Mouse (Mus musculus): ENCODE data around the gene Gcc2.
"Not testable (repeated sequence)": the region's sequence is repeated elsewhere in the genome, so short reads cannot be mapped to it uniquely, and the experiment has no call there.

Gcc2 gene

DNA sequence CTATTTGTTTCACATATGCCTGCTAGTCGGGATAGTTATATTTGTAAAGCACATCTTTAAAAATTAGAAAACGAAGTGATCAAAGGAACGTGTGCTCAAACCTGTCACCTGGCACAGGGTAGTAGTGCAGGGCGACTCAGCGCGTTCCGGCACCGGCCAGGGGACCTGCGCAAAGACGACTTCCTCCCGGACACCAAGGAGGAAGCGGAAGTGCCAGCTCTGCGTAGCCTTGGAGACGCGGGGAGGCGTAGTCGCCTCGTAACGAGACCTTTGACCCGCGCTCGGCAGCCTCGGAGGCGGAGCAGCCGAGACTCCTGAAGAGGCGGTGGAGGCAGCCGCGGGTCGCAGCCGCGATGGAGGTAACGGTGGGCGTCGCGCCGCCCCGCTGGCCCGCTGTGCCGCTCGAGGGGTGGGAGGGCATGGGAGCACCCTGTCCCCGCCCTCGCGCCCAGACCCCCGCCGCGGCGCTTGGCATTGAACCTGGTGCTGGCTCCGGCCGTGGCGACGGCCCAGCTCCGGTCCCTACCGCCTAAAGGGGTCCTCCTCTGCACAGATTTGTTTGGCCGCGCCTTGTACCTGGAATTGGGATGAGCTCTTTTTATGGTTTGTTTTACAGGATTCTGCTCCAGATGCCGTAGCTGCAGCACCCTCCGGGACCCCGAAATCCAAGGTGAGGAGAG is at the start of gene Gcc2:
Gene Gcc2, plus strand, starts transcription at position 285 of the 680 bp plus-strand sequence.
- DNase-seq (ENCODE audit: low read depth, low spot score) = peak; percentile 99

DNA sequence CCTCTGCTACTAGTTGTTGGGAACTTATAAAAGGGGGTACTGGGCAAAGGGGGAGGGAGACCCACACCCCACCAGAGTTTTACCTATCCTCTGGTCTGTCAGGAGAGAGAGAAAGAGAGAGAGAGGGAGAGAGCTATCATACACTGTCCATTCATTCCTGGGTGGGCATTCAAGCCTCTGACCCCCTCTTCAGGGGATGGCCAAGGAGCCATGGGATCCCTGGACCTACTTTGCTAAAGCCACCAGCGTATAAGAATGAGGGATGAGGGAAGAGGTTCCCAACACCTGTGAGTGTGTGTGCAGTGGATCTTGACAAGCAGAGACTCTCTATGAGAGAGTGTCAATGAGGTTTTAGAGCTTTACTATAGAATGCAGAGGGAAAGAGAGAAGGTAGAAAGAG is 49.3 kb upstream of the Gcc2 start:
- no peak for DNase-seq (ENCODE audit: low read depth, low spot score)

DNA sequence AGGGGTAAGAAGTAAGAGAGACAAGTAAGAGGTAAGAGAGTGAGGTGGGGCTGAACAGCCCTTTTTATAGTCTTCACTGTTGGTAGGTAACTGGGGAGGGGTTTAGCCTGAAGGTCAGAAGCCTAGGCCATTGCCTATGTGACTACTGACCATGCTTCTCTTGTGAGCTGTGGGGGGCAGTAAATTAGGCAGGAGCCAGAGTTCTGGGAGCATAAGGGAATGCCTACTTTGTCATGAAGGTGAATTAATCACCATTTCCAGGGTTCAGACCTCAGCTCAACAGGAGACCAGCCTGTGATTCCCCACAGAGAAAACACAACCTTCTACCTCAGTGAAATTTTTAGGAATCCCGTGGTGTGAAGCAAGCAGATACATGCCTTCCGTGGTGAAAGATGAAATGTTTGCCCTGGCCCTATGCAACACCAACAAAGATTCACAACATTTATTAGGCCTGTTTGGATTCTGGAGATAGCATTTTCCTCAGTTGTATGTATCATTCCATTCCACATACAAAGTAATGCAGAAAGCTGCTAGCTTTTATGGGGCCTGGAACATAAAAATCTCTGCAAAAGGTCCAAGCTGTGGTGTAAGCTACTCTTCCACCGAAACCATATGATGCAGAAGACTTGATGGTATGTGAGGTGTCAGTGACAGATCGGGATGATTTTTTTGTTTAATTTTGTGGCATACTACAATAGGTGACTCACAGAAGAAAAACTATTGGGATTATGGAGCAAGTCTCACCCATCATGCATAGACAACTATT is 48.5 kb upstream of the Gcc2 start:
- no peak for DNase-seq (ENCODE audit: low read depth, low spot score)

DNA sequence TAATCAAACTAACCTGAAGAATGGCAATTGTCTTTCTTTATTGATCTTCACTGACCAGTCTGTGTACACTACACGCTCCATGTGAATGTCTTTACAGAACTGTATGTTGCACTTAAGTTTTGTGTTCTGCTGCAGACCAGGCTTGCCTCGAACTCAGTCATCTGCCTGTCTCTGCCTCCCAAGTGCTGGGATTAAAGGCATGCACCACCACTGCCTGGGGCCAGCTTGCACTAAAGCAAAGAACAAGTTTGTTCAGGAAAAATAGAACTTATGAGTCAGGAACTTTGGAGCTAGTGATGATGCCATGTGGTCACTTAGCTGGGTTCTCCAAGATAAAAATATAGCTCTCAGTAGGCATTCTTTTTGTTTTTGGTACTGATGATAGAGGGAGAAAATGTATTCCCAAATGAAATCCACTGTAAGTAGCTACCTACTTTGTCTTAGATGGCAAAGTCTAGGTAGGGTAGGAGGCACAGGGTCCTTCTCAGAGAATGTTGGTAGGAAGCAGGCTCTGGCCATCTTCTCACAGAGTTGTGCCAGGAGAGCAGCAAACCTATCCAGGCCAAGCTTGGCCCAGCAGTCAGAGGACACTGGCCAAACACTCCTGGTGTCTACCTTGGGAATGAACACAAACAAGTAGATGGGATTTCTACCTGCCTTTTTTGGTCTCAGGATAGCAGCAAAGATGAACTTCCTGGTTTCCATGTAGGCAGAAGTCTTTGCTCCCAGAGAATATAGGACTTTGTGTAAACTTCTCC is 45.4 kb upstream of the Gcc2 start:
- DNase-seq (ENCODE audit: low read depth, low spot score) = no peak

DNA sequence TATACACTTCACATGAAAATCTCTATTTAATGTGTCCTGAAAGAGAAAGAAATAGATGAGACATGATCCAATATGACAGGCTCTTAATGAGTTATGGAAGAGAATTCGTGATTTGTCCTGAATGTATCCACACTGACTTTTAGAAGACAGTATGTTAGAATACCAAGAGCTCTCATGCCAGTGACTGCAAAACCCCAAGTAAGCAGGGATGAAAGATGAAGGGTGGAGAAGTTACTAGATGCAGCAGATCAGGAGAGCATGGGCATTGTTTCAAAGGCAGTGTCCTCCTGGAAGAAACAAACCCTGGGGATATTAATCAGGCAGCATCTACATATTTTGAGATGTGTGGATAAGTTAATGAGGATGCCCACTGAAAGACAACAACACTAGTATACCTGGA is 44.8 kb upstream of the Gcc2 start:
- DNase-seq (ENCODE audit: low read depth, low spot score) = no peak

DNA sequence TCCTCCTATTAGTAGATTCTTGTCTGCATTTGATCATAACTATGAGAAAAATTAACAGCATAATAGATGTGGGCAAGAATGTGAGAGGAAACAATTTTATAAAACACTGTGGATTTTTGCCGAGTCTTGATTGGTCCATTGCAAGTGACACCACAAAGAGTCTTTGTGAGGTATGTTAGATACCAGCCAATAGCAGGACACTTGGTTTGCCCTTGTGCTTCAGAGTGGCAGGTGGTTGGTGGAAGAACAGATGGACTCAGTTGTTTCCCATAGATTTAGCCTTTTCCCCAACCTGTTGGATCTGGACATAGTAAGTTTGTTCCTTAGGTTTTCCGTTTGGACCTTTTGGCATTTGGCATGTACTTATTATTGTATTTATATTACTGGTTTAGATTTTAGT is 44.1 kb upstream of the Gcc2 start:
- DNase-seq (ENCODE audit: low read depth, low spot score) = no peak

DNA sequence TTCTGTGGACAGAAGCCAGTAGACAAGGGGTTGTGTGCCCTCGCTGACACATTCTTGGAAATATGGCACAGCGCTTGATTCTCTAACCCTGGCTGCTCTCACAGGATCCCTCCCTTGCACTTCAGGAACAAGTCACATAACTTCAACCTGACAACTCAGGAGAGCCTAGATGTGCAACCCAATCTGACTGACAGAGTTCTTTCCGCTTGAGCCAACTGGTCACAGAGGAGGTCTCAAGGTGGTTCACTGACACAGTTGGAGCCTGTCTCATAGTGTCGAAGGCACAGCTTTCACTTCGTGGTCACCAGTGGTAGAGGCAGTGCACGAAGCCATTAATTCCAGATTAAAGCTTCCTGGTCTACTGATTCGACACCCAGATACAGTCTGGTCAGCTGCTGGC is 43.1 kb upstream of the Gcc2 start:
- DNase-seq (ENCODE audit: low read depth, low spot score) = no peak

DNA sequence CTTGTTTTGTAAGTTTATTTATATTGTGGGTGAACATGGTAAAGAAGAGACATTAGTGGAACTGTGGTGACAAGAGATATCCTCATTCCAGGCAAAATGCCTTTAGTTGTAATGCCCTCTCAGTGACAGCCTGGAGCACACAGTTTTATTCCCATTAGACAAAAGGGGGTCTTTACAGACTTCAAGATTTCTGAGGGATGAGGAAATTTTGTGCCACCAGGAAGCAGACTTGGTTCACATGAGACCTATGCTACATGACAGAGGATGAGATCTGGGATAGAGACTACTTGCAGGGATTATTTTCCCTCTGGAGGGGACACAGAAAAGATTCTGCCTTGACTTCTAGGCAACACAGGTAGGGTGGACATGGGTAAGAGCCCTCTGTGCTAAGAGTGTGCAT is 40.8 kb upstream of the Gcc2 start:
- DNase-seq (ENCODE audit: low read depth, low spot score) = no peak

DNA sequence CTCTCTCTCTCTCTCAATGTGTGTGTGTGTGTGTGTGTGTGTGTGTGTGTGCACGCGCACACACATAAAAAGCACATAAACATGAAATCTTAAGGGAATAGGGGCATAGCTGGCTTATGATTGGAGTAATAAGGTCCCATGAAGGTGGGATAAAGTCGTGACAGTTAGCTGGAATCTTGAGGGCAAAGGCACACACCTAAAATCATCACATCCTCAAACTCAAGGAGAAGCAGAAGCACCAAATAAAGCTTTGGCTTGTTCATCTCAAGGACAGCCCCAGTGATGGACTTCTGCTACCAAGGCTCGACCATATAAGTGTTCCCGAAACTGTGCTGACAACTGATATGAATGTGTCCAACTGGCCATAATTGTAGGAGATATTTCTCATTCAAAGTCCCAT is 40.4 kb upstream of the Gcc2 start:
- DNase-seq (ENCODE audit: low read depth, low spot score) = no peak

DNA sequence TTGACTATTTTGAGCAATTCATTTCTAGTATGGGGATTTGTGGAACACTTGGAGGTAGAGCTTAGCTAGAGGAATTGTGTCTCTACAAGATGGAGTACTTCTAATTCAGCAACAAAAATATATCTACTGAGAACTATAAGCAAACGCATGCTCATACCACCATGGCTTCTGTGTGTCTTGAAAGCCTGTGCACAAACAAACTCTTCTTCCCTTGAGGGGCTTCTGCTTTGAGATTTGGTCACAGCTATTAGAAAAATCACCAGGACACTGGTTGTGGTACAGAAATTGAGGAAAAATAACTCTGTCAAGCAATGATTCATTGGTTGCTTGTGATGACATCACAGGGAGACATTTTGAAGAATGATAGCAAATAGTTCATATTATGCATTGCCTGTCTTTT is 39.9 kb upstream of the Gcc2 start:
- DNase-seq (ENCODE audit: low read depth, low spot score) = no peak

DNA sequence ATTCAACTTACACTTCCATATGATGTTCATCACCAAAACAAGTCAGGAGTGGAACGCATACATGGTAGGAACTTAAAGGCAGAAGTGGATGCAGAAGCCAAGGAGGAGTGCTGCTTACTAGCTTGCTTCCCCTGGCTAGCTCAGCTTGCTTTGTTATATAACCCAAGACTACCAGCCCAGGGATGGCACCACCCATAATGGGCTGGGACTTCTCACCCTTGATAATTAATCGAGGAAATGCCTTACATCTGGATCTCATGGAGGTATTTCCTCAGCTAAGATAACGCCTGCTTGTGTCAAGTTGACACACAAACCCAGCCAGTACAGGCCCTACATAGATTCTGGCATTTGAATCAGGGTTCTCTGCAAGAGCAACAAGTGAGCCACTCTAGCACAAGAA is 37.9 kb upstream of the Gcc2 start:
- DNase-seq (ENCODE audit: low read depth, low spot score) = no peak

DNA sequence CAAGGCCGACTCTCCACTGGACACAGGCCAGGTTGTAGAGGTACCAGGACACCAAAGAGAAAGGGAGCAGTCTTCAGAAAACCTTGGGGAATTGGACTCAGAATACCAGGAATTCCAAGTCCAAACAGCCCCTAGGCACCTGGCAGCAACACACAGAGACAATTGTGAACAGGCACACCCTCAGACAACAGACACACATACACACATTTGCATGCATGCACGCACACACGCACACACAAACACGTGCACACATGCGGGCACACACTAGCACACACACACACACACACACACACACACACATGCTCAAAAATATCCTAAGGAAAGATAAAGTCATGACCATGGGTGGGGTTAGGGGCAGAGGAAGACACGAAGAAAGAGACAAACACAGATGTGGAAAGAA is 34.6 kb upstream of the Gcc2 start:
- no peak for DNase-seq (ENCODE audit: low read depth, low spot score)

DNA sequence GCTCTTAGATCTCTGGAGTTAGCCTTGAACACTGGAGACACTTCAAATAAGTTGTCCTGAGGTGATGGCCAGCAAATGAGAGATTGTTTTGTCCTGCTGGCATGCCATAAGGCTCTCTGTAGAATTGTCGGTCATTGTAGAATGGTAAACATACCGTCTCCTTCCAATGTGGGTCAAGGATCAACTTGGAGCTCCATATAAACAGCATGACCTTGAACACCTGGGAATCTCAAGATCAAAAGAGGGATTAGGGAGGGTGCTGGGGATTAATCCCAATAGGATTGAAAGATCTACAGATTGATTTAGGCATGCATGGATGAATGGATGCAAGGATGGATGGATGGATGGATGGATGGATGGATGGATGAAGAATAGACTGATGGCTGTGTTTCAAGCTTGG is 33.7 kb upstream of the Gcc2 start:
- not testable (repeated sequence) for DNase-seq (ENCODE audit: low read depth, low spot score)

DNA sequence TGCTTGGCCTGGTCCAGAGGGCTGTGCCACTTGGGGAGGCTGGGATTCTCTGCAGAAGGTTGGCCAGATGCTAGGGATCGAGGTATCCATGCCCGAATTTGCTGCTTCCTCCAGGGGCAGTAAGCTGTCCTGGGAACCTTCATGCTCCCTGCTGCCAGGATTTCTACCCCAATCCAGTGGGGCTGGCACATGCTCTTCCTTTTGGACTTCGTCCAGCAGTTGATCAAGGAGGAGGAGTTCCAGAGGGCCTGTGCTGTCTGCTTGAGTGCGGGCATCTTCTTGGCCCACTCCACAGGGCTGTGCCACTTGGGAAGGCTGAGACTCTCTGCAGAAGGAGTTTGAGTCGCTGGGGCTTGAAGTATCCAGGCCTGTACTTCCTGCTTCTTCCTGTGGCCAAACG is 32.1 kb upstream of the Gcc2 start:
- DNase-seq (ENCODE audit: low read depth, low spot score) = not testable (repeated sequence)

DNA sequence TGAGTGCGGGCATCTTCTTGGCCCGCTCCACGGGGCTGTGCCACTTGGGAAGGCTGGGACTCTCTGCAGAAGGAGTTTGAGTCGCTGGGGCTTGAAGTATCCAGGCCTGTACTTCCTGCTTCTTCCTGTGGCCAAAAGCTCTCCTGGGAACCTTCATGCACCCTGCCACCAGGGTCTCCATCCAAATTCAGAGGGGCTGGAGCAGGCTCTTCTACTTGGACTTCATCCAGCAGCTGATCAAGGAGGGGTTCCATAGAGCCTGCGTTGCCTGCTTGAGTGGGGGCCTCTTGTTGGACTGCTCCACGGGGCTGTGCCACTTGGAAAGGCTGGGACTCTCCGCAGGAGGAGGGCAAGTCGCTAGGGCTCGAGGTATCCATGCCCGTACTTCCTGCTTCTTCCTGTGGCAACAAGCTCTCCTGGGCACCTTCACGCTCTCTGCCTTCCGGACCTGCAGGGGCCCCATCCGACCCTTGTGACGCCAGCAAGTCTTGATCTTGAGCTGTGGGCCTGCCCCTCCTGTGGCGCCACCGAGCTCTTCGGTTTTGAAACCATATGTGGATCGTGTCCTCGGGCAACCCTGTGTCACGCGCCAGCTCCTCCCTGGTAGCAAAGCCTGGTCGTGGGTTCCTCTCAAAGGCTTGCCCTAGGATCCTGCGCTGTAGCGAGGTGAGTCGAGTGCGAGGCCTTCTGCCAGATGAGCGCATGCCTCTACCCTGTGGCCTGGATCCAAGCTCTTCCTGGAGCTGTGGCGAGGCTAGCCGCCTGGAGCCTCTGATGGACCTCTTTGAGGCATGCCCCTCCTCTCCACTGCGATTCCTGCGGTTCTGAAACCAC is 31.1 kb upstream of the Gcc2 start:
- peak; percentile 3 for DNase-seq (ENCODE audit: low read depth, low spot score)

DNA sequence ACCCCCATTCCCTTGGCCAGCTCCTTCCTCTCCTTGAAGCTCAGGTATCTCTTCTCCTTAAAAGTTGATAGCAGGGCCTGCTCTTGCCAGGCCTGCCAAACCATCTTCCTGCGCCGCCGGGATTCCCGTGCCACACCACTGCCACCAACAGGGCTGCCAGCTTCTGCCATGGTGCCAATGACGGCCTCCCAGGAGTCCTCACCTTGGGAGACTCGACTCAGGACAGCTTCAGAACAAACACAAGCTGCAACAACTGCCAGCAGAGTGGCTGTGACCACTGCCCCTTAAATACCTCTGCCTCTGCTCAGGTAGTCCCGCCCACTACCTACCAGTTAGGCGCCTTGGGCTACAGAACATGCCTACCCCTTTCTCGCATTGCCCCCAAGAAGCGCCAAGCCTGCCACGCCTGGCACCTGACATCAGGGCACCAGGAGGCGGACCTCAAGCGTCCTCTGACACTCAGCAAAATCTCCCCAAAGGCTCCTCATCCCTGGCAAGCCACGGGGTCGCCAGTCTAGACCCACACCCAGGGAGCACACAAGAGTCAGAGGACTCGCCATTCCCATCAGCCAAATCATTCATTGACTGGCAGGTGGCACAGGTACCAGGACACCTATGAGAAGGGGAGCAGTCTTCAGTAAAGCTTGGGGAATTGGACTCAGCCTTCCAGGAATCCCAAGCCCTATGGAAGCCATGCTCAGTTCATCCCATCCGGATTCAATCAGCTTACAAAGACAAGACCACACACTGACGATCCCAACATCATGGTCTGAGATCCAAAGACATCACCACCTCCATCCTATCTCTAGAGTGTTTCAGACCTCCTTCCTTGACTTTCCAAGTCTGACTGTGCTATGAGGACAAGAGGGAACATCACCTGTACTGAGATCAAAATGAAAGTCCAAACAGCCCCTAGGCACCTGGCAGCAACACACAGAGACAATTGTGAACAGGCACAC is 30.2 kb upstream of the Gcc2 start, which contains the start of gene AW822073:
Gene AW822073, minus strand, starts transcription at position 104 of the 959 bp plus-strand sequence.
- DNase-seq (ENCODE audit: low read depth, low spot score) = not testable (repeated sequence)

DNA sequence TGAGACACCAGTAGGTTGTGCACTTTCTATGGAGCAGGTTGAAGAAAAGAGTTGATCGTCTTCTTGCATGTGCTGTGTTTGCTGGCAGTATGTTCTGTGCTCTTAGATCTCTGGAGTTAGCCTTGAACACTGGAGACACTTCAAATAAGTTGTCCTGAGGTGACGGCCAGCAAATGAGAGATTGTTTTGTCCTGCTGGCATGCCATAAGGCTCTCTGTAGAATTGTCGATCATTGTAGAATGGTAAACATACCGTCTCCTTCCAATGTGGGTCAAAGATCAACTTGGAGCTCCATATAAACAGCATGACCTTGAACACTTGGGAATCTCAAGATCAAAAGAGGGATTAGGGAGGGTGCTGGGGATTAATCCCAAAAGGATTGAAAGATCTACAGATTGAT is 28.9 kb upstream of the Gcc2 start:
- not testable (repeated sequence) for DNase-seq (ENCODE audit: low read depth, low spot score)

DNA sequence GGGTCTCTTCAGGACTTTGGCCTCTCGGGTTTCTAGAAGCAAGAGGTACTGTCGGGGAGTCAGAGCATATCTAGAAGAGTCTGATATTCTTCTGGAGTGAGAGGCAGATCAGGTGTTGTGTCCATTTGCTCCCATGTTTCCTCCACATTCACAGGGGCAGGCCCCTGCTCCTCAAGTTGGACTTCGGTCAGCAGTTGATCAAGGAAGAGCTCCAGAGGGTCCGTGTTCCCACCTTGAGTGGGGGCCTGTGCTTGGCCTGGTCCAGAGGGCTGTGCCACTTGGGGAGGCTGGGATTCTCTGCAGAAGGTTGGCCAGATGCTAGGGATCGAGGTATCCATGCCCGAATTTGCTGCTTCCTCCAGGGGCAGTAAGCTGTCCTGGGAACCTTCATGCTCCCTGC is 27.5 kb upstream of the Gcc2 start:
- not testable (repeated sequence) for DNase-seq (ENCODE audit: low read depth, low spot score)

DNA sequence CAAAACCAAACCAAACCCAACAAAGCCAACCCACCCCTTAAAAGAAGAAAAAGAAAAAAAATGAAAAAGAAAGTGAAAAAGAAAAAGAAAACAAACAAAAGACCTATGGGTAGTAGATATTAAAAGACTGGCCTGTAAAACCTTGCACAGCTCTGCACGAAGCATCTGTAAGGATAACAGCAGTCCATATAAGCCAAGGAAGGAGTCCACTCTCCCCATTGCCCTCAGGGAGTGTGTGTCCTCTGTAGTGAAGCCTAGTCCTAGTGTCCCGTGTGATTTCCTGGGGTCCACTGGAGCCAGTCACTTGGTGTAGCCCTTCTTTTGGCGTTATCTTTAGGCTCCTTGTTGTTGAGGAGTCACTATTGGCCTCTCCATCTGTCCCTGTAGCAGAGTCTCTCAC is 25.3 kb upstream of the Gcc2 start:
- not testable (repeated sequence) for DNase-seq (ENCODE audit: low read depth, low spot score)

DNA sequence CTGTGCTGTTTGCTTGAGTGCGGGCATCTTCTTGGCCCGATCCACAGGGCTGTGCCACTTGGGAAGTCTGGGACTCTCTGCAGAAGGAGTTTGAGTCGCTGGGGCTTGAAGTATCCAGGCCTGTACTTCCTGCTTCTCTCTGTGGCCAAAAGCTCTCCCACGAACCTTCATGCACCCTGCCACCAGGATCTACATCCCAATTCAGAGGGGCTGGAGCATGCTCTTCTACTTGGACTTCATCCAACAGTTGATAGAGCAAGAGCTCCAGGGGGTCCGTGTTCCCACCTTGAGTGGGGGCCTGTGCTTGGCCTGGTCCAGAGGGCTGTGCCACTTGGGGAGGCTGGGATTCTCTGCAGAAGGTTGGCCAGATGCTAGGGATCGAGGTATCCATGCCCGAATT is 24.2 kb upstream of the Gcc2 start:
- not testable (repeated sequence) for DNase-seq (ENCODE audit: low read depth, low spot score)

All from brain, adult 2 months (tissue).